Mouse (Mus musculus): ENCODE data around the gene Ppp1r21.

Gene Ppp1r21

GRCm38 (mm10) chr17:88530236-88530619 lies 310 bp downstream of the Ppp1r21 start:
- peak in 1 of 2 experiments; percentile 40 for DNase-seq (ENCODE audit: low spot score in 2 of 2)

- DNase-seq (ENCODE audit: low spot score in 2 of 2): no peak
Measured at GRCm38 (mm10) chr17:88530667-88531066, 749 bp downstream of the Ppp1r21 start.

- DNase-seq (ENCODE audit: low spot score in 2 of 2): no peak
Measured at GRCm38 (mm10) chr17:88531176-88531575, 1.3 kb downstream of the Ppp1r21 start.

GRCm38 (mm10) chr17:88537842-88538430 lies 8.0 kb downstream of the Ppp1r21 start:
- DNase-seq (ENCODE audit: low spot score in 2 of 2): no peak

GRCm38 (mm10) chr17:88542771-88543416 lies 13.0 kb downstream of the Ppp1r21 start:
- DNase-seq (ENCODE audit: low spot score in 2 of 2): no peak

- DNase-seq (ENCODE audit: low spot score in 2 of 2): no peak
Measured at GRCm38 (mm10) chr17:88543417-88543782, 13.5 kb downstream of the Ppp1r21 start.

GRCm38 (mm10) chr17:88545217-88545784 lies 15.4 kb downstream of the Ppp1r21 start:
- DNase-seq (ENCODE audit: low spot score in 2 of 2): no peak

- DNase-seq (ENCODE audit: low spot score in 2 of 2): no peak
Measured at GRCm38 (mm10) chr17:88546745-88547144, 16.8 kb downstream of the Ppp1r21 start.

- DNase-seq (ENCODE audit: low spot score in 2 of 2): no peak
Measured at GRCm38 (mm10) chr17:88549411-88550191, 19.7 kb downstream of the Ppp1r21 start.

- DNase-seq (ENCODE audit: low spot score in 2 of 2): no peak
Measured at GRCm38 (mm10) chr17:88550351-88550750, 20.4 kb downstream of the Ppp1r21 start.

GRCm38 (mm10) chr17:88550981-88551940 lies 21.3 kb downstream of the Ppp1r21 start:
- no peak for DNase-seq (ENCODE audit: low spot score in 2 of 2)

- DNase-seq (ENCODE audit: low spot score in 2 of 2): no peak
Measured at GRCm38 (mm10) chr17:88552556-88552955, 22.6 kb downstream of the Ppp1r21 start.

GRCm38 (mm10) chr17:88553001-88553449 lies 23.1 kb downstream of the Ppp1r21 start:
- DNase-seq (ENCODE audit: low spot score in 2 of 2): no peak

- no peak for DNase-seq (ENCODE audit: low spot score in 2 of 2)
Measured at GRCm38 (mm10) chr17:88553473-88554087, 23.7 kb downstream of the Ppp1r21 start.

- no peak for DNase-seq (ENCODE audit: low spot score in 2 of 2)
Measured at GRCm38 (mm10) chr17:88556176-88556575, 26.3 kb downstream of the Ppp1r21 start.

GRCm38 (mm10) chr17:88556688-88557087 lies 26.8 kb downstream of the Ppp1r21 start:
- no peak for DNase-seq (ENCODE audit: low spot score in 2 of 2)

GRCm38 (mm10) chr17:88558168-88558842 lies 28.4 kb downstream of the Ppp1r21 start:
- peak; percentile 32 to 52 for DNase-seq (ENCODE audit: low spot score in 2 of 2)

- DNase-seq (ENCODE audit: low spot score in 2 of 2): no peak
Measured at GRCm38 (mm10) chr17:88563611-88564010, 33.7 kb downstream of the Ppp1r21 start.

- DNase-seq (ENCODE audit: low spot score in 2 of 2): no peak
Measured at GRCm38 (mm10) chr17:88569807-88570540, 40.1 kb downstream of the Ppp1r21 start.

GRCm38 (mm10) chr17:88570784-88571183 lies 40.9 kb downstream of the Ppp1r21 start:
- no peak for DNase-seq (ENCODE audit: low spot score in 2 of 2)

Measured in frontal cortex, postnatal 25 days (tissue).